Mouse (Mus musculus) brain, embryonic 14.5 days (tissue): ENCODE measurements around the gene Cubn. TPM values are rescaled to one million over a fixed set of nuclear protein-coding genes. Genes with fewer than 3 reads are reported as not detected.

Experiments used
- DNase-seq: peaks from one replicate; pipeline ENCODE4 v3.0.0-alpha.2; 2011; ENCODE audit warnings: low read depth
- CTCF ChIP-seq: fragments of 200-500 bp; IDR thresholded peaks from 2 replicates; pipeline ENCODE4 v1.5.1; 2012; ENCODE audit warnings: inconsistent platforms, mild to moderate bottlenecking, moderate library complexity, borderline replicate concordance; ENCODE audit not compliant: insufficient read depth, insufficient read length; ENCODE audit errors: extremely low read depth
- POLR2A ChIP-seq: fragments of 200-500 bp; IDR thresholded peaks from 2 replicates; pipeline ENCODE4 v1.6.1; 2012; ENCODE audit warnings: mild to moderate bottlenecking, inconsistent platforms, borderline replicate concordance; ENCODE audit not compliant: poor library complexity, insufficient read depth, insufficient read length, severe bottlenecking; ENCODE audit errors: extremely low read depth
- polyA plus RNA-seq: library from polyadenylated mRNA; depleted of rRNA; stranded (reverse); fragments of >200 nt; gene quantifications from 2 replicates; pipeline ENCODE4 v1.2.3, GENCODE M21; 2012; rRNA removed

Gene Cubn
- polyA plus RNA-seq, 1 experiment = 0.55 TPM

DNA sequence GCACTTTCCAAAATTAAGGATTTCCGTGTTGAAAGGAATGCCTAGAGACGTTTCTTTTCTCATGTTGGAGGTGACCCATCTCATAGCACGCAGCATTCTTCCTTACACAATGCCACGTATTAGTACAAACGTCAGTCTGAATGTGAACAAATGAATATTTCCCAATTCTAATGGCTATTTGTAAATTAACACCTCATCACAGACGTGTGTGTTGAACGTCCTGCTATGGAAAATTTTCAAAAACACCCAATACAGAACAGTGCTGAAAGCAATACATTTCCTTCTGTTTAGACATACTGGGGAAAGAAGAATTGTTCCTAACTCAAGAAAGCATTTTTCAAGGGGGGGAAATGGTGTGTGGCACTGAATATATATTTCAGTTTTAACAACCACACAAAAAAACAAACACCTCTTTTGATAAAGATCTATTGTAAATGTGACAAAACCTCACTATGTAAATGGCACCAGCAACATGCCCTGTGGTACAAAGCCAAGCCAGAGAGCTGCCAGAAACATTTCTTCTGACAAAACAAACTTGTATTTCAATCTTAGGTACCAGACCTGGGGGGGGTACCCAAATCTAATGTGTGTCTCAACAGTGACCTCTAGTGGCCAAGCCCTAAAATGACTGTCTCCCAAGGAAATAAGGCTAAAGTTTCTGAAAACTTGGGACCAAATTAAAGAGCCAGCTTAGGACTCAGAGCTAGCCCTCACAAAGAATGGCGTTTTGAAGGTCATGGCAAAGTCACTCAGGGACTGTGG lies 254.3 kb downstream of the Cubn start:
- DNase-seq = peak; percentile 91
- no peak for TF ChIP-seq POLR2A
- peak; percentile 73; the same call in 1 of the 2 replicates for TF ChIP-seq CTCF

DNA sequence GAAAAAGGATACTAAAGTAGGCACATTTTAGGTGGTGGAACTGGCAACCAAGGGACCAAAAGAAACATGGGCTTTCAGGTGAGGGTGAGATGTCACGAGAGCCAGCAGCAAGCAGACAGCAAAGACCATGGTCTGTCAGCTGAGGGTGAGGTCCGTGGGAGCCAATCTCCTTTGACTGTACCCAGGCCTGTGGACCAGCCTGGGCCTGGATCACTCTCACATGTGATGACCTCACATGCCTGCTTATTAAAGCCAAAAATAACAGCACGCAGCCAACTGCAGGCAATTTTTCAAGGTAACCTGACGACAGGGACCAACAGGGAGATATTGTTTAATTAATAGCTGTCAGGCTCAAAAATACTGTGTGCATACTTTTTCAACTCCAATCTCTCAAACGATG lies 255.9 kb downstream of the Cubn start:
- no peak for DNase-seq
- TF ChIP-seq CTCF (no peak), POLR2A (no peak)

DNA sequence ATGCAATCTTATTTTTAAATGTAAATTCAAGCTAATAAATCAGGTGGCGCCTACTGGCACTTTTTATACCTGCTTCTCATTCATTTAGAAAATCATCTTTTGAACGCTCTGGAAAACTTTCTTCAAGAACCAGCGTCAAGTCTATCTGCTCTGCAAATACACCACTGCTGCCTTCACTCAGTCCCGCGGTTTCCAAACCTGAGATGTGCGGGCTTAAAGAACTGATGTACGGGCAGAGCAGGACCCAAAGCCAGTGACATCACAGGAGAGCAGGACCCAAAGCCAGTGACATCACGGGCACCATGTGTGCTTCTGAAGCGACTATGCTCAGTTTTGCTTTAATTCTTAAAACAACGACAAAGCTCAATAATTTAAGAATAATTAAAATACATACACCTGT lies 256.8 kb downstream of the Cubn start:
- no peak for TF ChIP-seq CTCF
- TF ChIP-seq POLR2A = no peak
- DNase-seq = no peak

DNA sequence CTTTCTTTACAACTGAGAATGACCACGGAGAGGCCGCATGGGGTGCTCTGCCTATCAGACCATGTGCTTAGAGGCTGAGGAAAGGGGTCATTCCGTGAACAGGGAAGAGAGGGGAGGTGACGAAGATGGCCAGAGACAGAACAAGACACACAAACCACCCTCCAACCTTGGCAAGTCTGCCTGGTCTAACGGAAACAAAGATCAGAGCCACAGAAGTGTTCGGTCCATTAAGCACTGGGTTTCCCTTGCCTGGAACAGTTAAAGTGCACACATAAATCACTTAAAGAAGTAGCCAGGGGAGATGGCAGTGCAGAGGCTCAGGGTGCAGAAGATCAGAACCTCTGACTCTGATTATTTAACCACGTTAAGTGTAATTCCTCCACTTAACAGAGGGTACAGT lies 257.7 kb downstream of the Cubn start:
- DNase-seq = no peak
- no peak for TF ChIP-seq CTCF
- no peak for TF ChIP-seq POLR2A

DNA sequence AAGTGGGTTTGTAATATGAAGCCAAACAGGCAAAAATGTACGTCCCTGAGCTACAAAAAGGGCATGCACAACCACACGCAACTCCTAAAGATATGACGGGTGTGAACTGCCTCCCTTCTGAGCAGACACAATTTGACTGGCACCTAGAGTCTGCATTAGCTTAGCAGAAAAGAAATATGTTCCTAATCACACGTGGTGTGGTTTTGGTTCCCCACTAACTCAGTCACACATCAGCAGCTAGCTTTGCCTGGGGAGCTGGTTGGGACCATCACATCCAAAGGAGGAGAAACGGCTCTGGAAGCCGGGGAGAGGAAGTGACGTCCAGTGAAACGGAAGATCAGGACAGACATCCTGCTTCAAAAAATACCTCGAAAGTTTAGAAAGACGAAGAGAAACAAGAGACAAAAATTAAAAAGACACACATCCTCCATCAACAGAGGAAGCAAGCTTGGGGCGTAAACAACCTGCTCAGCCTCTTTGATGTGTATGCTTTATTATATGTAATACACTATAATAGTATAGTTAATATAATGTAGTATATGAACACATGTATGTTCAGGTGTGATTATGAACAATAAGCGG lies 258.3 kb downstream of the Cubn start:
- TF ChIP-seq CTCF = no peak
- TF ChIP-seq POLR2A = no peak
- DNase-seq = no peak

DNA sequence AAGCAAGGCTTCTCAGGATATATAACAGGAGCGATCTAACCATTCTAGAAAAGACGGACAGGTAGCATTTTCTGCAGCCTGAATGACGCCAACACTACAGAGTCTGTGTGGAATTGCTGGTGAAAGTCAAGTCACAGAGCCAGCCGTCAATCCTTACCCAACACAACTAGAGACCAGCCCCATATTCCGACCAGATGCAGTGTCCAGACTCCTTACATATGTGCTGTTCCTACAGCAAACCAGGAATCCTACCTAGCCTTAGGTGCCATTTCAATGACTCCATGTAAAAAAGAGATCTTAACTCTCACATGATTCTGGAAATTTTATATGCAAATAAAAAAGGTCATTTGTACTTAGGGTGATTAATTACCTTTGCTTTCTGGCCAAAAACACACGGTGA lies 259.3 kb downstream of the Cubn start:
- DNase-seq = no peak
- TF ChIP-seq POLR2A (no peak), CTCF (no peak)

DNA sequence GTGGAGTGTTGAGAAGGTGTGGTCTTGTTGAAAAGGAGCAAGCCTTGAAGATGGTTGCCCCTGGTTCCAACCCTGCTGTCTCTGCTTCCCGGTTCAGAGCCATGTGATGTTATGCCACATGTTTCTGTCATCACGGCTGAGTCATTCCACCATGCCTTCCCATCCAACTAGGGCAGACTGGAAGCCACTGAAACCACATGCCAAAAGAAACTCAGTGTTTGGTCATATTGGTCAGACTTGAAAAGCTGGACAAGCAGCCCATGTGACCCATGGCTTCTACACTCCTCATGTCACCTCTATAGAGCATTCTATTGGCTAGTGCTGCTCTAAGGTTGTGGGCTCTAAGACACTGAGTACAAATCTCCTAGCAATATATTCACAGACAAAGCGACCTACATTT lies 261.9 kb downstream of the Cubn start:
- DNase-seq = no peak
- TF ChIP-seq POLR2A (no peak), CTCF (no peak)

Other genes with a start within 250 kb of the Cubn start
- gene Rsu1, start 220.4 kb downstream of the Cubn start, polyA plus RNA-seq = 42.2 and 49.7 TPM in 2 replicates
- 6.8 and 8.5 TPM in 2 replicates for gene Trdmt1, start 52.9 kb upstream of the Cubn start, polyA plus RNA-seq
- 1,036 and 1,222 TPM in 2 replicates for gene Vim, start 82.1 kb upstream of the Cubn start, polyA plus RNA-seq